Mouse (Mus musculus) thymus, adult 2 months (tissue): Measurements from ENCODE around the gene Smug1.

Experiments used
- CTCF ChIP-seq: fragments of 200-500 bp; IDR thresholded peaks from 2 replicates; pipeline ENCODE4 v1.5.1; 2012; ENCODE audit warnings: mild to moderate bottlenecking, control low read depth, low read length, moderate library complexity, borderline replicate concordance; ENCODE audit not compliant: control insufficient read depth, poor library complexity, insufficient read depth; ENCODE audit errors: extremely low read depth
- POLR2A ChIP-seq: fragments of 200-500 bp; IDR thresholded peaks from 2 replicates; pipeline ENCODE4 v1.6.1; 2012; ENCODE audit warnings: mild to moderate bottlenecking, low read length, control low read depth, moderate library complexity; ENCODE audit not compliant: control insufficient read depth, poor library complexity, insufficient read depth; ENCODE audit errors: extremely low read depth

GRCm38 (mm10) chr15:103165379-103165778, 1.5 kb downstream of the Smug1 start:
- TF ChIP-seq CTCF (peak; percentile 96), POLR2A (no peak)
